Mouse (Mus musculus) liver, embryonic 12.5 days (tissue): ENCODE results near the gene Foxf1. TPM values are rescaled to one million over a fixed set of nuclear protein-coding genes. Genes with fewer than 3 reads are reported as not detected.

Source experiments
- microRNA-seq: library from miRNA; unstranded; fragments of <30 nt; microRNA quantifications from one replicate; pipeline ENCODE4, GENCODE M21; 2017
- polyA plus RNA-seq: library from polyadenylated mRNA; unstranded; fragments of >200 nt; fragmentation: Nextera tagmentation; extraction: Ambion mirVana; gene quantifications from 2 replicates; pipeline ENCODE4 v1.2.1, GENCODE M21; 2016

Gene Foxf1
- polyA plus RNA-seq, 1 experiment from 2014 or later, result 16.9 TPM

Small RNA genes lying within 50 kb of the gene (microRNA-seq; reads per million reads assigned to microRNA genes)
- not detected for gene Gm27530

Other genes with a start within 250 kb of the Foxf1 start
- 30.5 and 32.4 TPM in 2 replicates for gene Mthfsd, start 24.0 kb downstream of the Foxf1 start, polyA plus RNA-seq
- gene Foxc2, start 31.8 kb downstream of the Foxf1 start, polyA plus RNA-seq, result 0.94 and 1.2 TPM in 2 replicates
- 0.35 and 0.41 TPM in 2 replicates for gene Foxl1, start 43.6 kb downstream of the Foxf1 start, polyA plus RNA-seq